Mouse (Mus musculus) cerebellum, postnatal 10 days (tissue): ENCODE measurements around the gene Shisa9.
"Not testable (repeated sequence)": the region's sequence is repeated elsewhere in the genome, so short reads cannot be mapped to it uniquely, and the experiment has no call there.

Experiments
- DNase-seq, 2 experiments: peaks; one replicate each; pipeline ENCODE4 v3.0.0; 2021; ENCODE audit warnings: mixed read lengths in 2 of 2

Gene Shisa9

DNA sequence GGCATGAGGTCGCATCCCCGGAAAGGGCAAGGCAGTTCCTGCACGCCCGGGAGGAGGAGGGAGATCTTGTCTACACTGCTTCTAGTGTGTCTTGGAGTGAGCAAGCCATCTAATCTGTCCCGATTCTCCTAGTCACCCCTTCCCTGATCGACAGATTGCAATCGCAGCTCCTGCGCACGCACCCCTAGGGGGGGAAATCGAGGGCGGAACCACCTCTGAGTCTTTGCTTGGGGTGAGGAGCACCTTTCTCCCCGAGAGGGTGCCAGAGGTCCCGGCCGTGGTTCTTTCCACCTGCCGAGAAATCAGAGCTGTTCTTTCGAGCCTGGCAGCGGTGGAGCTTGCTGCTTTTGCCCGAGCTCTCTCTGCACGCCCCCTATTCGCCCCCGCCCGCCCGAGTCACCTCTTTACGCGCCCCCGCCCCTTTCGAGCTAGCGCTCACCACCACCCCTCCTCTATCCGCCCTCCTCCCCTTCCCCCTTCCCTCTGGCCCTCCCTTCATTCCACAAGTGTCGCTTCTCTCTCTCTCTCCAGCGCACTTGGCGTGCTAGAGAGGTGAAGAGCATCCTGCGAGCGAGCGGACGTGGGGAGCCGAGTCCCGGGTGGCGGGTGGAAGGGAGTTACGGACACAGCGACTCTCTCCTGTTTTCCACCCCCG, at the start of gene Shisa9:
Gene Shisa9, plus strand, starts transcription at position 498 of the 655 bp plus-strand sequence.
- peak; percentile 47 to 77 for DNase-seq

DNA sequence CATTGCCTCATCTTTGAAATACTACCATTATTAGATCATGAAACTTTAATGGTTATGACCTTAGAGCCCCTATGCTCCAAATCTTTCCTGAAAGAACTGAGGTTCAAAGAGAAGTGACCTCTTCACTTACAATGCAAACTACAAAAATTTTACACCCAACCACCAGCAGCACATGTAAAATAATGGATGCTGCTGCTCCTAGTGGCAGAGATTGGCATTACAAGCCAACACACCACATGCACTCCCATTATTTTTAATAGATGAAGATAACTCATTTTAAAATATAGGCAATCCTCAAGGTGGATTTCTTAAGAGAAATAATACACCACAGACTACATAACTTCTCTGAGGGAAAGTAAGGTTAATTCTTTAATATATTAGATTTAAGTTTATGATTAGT, 43.4 kb upstream of the Shisa9 start:
- peak; percentile 72 to 82 for DNase-seq

DNA sequence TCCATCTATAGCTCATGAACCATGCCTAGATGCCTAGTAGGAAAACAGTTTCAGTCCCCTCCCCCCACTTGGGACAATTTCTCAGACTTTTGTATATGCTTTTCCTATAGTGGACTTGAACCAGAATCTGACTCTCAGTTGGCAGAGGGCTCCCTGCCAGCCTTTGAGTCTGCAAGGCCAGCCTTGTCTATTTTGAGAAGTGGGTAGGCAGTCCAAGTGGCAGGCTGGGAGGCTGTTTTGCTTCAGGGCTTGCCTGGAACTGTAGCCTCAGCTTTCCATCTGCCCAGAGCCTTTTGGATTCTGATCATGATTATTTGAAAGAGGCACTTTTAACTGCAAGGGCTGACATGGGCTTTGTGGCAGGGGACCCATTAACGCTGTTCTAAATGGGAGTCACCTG, 23.2 kb upstream of the Shisa9 start:
- peak; percentile 60 to 64 for DNase-seq

DNA sequence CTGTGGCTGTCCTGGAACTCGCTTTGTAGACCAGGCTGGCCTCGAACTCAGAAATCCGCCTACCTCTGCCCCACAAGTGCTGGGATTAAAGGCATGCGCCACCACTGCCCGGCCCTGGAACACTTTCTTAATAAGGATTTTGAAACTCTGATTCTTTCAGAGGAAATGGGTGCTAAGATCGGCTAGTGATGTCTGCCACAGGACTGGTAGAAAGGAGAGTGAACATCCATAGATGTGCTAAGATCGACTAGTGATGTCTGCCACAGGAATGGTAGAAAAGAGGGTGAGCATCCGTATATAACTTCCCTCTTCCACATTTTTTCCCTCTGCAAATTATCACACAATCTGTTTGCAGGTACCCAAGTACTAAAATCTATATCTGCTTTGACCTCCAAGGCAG, 17.9 kb upstream of the Shisa9 start:
- no peak for DNase-seq

DNA sequence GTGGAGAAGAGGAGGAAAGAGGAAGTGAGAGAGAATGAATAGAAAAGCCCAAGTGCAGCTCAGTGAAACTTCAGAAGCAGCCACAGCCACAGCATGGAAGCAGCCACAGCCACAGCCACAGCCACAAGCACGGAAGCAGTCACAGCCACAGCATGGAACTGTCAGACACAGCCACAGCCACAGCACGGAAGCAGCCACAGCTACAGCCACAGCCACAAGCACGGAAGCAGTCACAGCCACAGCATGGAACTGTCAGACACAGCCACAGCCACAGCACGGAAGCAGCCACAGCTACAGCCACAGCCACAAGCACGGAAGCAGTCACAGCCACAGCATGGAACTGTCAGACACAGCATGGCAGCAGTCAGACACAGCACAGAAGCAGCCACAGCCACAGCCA, 17.1 kb upstream of the Shisa9 start:
- DNase-seq = not testable (repeated sequence)

DNA sequence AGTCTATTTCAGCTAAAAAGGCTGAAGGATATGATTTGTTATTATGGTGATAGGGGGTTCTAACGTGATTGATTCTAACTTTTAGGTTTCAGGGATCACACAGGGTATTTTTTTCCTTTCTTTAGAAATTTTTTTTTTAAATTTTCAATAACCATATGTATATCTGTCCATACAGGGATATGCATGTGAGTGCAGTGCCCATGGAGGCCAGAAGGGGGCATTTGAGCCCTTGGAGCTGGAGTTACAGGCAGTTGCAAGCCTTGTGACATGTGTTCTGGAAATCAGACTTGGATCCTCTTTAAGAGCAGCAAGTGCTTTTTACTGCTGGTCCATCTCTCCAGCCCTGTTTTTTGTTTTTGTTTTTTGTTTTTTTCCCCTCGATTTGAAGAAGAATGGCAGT, 16.3 kb upstream of the Shisa9 start:
- no peak for DNase-seq

DNA sequence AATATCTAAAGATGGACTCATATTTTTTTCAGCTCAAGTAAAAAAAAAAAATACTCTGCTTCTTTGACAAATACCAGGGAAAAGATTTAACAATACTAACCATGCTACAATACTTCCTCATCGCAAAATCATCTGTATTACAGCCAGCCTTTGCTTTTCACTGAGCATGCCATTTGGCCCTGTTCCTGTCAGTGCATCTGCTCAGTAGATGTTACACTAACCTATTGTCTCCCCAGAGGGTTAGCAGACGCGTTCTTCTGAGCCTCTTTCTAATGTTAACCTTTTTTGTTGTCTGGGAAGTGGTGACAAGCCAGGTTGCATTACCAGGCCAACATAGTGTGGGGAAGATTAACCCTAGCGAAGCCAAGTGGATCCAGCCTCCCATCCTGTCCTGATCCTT, 10.2 kb upstream of the Shisa9 start:
- peak in 1 of 2 experiments; percentile 51 for DNase-seq

DNA sequence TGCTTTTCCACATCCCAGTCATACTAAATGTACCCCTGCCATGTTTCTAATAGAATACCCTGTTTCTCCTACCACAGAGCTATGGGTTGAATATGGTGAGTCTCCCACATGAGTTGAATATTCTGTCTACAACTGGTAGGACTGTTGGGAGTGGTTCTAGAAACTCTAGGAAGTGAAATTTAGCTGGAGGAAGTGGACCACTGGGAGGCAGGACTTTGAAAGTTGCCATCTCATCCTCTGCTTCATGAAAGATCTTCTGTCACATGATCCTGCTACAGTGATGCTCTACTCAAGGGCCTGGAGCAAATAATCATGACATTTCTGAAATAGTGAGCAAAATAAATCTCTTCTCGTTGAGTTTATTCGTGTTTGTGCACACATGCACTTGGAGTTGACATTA, 7.2 kb upstream of the Shisa9 start:
- DNase-seq = no peak

DNA sequence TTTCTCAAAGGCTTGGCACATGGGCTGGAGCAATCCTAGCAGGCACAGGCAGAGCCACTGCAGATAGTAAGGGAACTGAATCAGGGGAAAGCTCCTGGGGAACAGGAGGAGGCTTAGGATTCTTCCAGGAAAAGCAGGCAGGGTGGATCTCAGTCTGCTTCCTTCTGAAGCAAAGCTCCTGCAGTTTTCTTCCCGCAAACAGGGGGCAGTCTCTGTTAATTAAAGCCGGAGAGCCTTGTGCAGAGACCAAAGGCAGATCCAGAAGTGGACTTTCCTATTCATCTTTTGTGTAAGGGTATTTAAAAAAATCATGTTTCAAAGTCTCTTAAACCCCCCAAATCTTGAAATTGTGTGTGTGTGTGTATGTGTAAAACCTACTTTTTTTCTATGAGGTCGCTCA, 3.1 kb upstream of the Shisa9 start:
- DNase-seq = peak; percentile 75

DNA sequence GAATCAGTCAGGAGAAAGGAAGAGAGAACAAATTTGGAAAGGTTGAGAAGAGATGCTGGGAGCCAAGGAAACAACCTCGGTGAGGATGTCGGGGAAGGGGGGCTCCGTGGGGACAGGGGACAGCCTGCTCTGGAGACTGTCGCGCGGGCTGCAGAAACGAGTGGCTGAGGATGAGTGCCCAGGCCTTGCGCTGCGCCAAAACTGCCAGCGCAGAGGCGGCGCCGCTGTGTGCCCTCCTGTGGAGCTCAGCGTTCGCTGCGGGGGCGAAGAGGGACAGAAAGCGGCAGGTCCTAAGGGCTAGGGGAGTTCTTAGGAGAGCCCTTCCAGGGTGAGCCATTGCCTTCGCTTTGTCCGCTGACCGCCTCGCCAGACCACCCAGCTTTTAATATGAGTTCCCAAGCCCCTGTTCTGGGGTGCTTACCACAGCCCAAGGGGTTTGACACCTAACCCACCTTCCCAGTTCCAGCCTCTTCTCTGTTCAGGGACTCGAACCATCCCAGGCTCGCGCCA, 752 bp upstream of the Shisa9 start:
- DNase-seq = peak; percentile 39 to 58

DNA sequence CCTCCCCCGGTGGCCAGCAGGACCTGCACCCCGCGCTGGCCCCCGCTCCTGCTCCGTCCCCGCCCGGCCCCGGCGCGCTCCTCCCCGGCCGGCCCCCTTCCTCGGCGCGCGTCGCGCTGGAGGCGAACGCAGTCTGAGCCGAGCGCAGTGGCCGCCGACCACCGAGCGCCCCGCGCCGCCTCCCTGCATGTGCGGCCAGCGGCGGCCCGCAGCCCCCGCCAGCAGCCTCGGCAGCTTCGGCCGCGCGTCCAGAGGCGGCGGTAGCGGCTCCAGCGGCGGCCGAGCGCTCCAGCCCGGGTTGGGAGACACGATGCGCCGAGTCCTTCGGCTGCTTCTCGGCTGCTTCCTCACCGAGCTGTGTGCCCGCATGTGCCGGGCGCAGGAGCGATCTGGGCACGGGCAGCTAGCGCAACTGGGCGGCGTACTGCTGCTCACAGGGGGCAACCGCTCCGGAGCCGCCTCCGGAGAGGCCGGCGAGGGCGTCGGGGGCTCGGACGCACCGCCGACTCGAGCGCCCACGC, 418 bp downstream of the Shisa9 start:
- peak; percentile 54 to 68 for DNase-seq

DNA sequence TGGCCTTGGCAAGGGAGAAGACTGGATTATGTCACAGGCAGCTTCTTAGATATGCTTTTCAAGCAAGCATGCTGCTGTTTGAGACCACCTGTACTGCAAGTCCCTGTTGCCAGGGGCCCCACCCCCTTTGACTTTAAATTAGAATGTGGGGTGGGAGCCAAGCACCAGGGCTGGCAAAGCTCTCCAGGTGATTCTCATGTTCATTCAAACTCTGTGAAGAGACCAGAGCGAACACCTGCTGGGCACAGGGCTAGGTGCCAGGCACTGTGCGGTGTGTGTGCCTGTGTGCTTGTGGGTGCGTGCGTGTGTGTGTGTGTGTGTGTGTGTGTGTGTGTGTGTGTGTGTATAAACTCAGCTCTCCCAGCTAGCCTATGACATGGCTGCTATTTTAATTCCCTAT, 3.1 kb downstream of the Shisa9 start:
- peak; percentile 52 to 66 for DNase-seq

DNA sequence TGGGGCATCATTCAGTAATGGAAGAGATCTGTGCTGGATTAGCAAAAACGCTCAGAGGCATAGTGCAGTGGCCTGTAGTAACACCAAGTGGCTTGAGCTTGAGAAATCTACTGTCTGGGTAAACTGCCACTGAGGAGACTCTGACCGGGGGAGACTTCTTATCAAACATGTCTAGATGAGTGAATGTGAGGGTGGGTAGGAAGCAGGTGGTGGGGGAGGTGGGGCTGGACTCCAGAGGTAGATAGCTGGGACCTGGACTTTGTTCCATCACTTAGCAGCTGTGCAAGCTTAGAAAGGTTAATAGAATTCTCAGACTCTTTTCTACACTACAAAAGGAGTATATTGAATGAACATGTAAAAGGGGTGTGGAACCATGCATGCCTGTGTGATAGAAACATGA, 21.3 kb downstream of the Shisa9 start:
- no peak for DNase-seq

DNA sequence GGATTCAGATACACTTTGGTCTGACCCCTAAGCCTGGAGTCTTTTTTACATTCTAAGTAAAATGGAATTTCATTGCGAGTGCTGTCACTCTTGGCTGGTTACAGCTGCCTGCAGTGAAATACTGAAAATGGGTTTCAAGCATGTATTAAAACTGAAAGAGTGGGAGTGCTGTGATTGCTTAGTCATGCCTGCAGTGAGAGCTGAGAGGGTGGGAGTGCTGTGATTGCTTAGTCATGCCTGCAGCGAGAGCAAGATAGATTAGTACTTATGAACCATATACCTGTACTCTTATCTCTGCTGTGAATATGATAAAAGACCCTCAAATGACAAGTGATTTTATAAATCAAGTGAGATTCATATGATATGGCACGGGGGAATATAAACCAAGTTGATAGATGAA, 26.2 kb downstream of the Shisa9 start:
- no peak for DNase-seq

DNA sequence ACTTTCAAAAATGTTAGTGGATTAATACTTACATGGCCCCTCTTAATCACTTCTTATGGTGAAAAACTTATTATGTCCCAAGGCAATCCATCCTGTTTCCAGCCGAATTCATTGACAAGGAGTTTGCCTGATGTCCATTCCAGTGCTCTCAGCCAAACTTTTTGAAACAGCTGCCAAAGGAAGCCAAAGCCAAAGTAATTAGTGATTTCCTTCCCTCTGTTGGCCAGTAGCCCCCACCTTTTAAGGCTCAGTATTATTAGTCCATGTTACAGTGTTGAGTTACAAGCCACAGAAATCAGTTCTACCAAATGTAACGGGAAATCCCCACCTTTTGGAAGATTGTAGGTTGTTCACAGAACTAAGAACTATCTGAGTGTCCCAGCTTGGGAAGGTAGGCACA, 28.8 kb downstream of the Shisa9 start:
- DNase-seq = no peak

DNA sequence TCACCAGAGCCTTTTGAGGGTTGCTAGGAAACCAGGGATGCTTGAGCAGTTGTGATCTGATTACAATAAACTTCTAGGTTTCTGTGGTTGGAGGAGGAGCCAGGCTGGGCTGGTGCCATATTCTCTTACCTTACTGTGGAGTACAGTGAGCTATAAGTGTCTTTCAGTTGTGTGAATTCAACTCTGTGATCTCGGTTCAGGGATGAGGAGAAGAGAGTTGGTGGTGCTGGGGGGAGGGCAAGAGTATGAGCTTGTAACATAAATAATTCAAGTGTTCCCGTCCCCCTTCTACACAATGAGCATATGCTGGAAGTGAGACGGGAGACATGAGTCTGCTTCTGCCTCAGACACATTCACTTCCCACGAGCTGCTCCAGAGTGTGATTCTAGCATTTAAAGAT, 30.6 kb downstream of the Shisa9 start:
- DNase-seq = no peak

DNA sequence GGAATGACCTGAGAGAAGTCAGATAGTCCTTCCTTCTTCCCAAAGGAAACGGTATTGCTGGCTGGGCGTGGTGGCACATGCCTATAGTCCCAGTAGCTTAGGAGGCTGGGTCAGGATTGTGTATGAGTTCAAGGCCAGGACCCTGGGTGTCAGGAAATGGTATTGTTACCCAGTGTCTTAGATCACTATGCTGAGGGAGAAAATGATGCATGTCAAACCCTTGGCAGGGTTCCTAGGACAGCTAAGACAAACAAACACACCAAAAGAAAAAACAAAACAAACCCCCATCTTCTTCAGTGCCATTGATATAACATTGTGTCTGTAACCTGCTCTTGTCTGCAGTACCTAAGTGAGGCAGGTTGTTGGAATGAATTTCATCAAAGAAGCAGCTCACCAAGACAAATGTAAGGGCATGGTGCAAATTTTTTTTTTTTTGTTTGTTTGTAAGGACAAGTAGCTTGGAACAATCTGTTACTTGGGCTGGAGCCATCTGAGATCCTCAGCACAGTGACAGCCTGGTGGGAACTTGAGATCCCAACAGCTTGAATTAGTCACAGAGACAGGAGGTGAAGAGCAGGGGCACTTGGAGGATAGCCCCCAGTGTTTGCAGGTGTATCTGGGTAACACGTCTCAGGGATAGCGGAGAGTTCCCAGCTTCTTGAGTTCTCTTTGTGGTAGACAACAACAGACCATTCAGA, 34.2 kb downstream of the Shisa9 start:
- DNase-seq = peak; percentile 32 to 35

DNA sequence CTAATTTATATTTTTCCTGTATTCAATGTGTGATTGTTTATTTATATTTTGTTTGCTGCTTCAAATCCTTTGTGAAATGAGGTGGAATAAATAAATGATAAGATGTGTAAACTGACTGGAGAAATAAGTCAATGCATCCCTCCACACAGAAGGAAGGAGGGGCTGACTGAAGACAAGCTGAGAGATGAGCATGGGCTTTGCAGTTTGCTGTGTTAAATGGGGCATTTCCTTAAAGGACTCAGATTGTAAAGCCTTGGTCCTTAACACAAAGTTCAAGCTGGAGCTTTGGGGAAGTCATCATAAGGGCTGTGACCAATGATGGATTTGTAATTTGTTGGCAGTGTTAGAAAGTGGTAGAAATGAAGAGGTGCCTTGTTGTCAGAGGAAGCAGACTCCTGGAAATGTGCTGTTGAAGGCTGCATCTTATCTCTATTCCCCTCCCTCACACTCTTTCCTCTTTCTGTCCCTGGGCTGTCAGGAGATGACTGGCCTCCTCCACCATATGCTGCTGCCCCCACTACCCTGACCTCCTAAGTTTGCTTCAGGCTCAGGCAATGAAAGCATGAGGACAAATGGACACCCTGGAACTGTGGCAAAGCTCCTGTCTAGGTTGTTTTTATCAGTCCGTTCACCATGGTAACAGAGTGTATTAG, 36.3 kb downstream of the Shisa9 start:
- no peak for DNase-seq

DNA sequence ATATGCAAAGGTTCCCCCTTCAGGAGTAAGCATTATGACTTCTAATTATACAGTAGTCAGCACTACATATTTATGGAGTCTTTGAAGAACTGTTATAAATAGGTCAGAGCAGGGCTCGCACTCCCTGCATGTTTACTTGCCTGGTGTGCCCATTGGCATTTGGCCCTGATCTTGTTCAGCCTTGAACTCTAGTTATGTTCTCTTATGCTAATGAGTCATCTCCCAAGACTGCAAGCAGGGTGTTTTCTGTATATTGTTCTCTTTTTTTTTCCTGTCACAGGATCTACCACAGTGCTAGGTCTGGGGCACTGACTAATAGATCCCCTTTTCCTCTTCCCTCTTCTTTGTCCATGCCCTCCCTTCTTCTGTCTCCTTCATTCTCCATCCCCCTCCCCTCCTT, 48.5 kb downstream of the Shisa9 start:
- DNase-seq = peak; percentile 23 to 36

DNA sequence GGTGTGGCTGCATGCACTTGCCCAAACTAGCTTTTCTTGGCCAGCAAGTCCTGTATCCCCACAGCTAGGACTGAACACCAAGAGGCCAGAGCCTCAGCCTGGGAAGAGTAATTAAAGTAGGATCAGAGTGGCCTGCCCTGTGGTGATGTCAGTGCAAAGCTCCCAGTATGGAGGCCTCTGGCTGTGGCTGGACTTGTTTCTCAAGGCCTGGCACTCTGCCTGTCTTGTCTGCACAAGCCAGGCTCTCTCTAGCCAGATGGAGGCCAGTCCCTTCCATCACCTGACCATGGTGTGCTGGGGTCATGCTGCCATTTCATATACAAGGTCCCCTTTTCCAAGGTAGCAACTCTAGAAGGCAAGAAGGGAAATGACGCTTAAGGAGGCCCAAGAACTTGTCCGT, 51.0 kb downstream of the Shisa9 start:
- peak; percentile 77 to 82 for DNase-seq

DNA sequence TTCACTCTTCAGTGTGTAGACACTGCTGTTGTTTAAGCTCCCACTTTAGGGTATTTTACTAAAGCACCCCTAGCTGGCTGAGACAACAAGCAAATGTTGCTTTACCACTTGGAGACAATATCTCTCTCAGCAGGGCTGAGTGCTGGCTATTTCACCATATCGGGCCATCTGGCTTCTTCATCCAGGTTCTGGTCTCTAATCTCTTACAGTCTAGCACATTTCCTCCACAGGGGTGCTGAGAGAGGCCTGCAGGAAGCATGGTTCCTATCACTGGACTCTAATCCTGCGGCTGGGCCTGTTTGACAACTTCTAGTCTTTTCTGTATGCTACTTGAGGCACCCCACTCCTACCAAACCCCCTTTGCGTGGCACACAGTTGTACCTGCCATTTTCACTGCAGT, 51.7 kb downstream of the Shisa9 start:
- peak; percentile 47 to 59 for DNase-seq

DNA sequence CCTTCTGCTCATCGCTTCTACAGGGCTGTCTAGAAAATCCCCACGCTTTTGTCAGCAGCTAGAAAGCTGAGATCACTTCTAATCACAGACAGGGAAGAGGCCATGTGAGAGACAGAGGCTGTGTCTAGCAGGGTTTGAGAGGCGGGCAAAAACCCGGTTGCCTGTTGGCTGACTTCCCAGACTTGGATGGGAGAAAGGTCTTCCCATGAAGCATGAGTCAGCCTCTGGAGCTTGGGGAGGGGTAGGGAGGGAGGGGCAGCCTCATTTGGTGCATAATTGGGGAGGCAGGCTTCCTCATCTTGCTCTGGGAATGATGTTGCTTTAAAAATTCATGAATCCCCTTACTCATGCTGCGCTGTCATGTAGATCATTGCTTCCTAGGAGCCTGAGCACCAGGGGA, 57.0 kb downstream of the Shisa9 start:
- DNase-seq = peak; percentile 78 to 84

DNA sequence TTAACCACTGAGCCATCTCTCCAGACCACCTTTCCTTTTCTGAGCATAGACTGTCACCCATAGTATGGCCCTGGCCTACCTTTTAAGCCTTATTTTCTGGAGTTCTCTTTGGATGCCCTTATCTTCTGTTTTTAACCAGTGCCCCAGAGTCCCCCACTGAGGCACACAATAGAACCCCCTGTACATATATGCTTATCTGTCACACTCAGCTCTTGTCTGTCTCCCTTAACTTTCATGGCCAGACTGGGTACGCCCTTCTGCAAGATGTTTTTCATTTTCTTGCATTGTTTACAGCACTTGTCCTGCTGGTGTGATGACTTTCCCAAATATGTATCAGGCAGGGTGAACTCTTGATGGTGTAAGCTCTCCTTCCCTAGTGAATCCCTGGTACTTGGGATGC, 68.1 kb downstream of the Shisa9 start:
- no peak for DNase-seq

DNA sequence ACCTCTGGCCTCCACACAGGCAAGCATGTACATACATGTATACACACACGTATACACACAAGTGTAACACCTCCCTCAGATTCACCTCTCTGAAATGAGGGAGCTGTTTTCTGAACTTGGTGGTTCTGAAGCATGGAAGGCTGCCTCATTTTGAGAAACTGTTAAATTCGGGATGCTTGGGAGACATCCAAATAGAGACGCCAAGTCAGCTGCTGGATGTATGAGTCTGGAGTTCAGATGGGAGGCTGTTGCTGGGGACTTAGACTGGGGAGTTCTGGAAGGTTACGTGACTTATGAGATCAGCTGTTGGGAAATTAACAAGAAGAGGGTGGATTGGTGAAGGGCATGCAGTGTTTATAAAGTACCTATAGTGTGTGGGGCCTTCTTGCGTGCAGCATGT, 88.7 kb downstream of the Shisa9 start:
- no peak for DNase-seq
